Mouse (Mus musculus) midbrain, embryonic 12.5 days (tissue): ENCODE results near the gene Rorb. TPM values are rescaled to one million over a fixed set of nuclear protein-coding genes. Genes with fewer than 3 reads are reported as not detected.

Source experiments
- ATAC-seq: fragments of 200-750 bp; cut with Nextera tagmentation; 2 replicates; pipeline ENCODE4 v1.8.0; 2017; ENCODE audit warnings: low read depth, moderate TSS enrichment, moderate library complexity; ENCODE audit not compliant: low FRiP score
- H3K27ac ChIP-seq: fragments of 300-500 bp; sonication (generic); replicated peaks from 2 replicates; pipeline ENCODE4 v1.5.1; 2016; ENCODE audit warnings: mild to moderate bottlenecking
- H3K27me3 ChIP-seq: fragments of 300-500 bp; sonication (generic); 2 replicates; pipeline ENCODE4 v1.6.1; 2016; ENCODE audit warnings: mild to moderate bottlenecking
- H3K36me3 ChIP-seq: fragments of 300-500 bp; sonication (generic); 2 replicates; pipeline ENCODE4 v1.6.1; 2016
- H3K4me1 ChIP-seq: fragments of 300-500 bp; sonication (generic); 2 replicates; pipeline ENCODE4 v1.6.1; 2016
- H3K4me2 ChIP-seq: fragments of 300-500 bp; sonication (generic); replicated peaks from 2 replicates; pipeline ENCODE4 v1.6.1; 2016; ENCODE audit warnings: mild to moderate bottlenecking, moderate library complexity
- H3K4me3 ChIP-seq: fragments of 300-500 bp; sonication (generic); 2 replicates; pipeline ENCODE4 v1.5.1; 2016; ENCODE audit warnings: mild to moderate bottlenecking
- H3K9ac ChIP-seq: fragments of 300-500 bp; sonication (generic); replicated peaks from 2 replicates; pipeline ENCODE4 v1.6.1; 2016; ENCODE audit warnings: mild to moderate bottlenecking, moderate library complexity
- H3K9me3 ChIP-seq: fragments of 300-500 bp; sonication (generic); 2 replicates; pipeline ENCODE4 v1.6.1; 2016; ENCODE audit warnings: mild to moderate bottlenecking
- WGBS: fragments of 180-500 bp; shearing (Covaris S2); methylation state at CpG from one replicate; pipeline ENCODE4 v1.1.7; 2016; 5-methylcytosine and 5-hydroxymethylcytosine counted together
- polyA plus RNA-seq: library from polyadenylated mRNA; unstranded; fragments of >200 nt; fragmentation: Nextera tagmentation; extraction: Ambion mirVana; gene quantifications from 2 replicates; pipeline ENCODE4 v1.2.1, GENCODE M21; 2016

Rorb gene
- polyA plus RNA-seq, 1 experiment from 2014 or later: 7.0 TPM

GRCm38 (mm10) chr19:18998966-18999365 lies 112.0 kb downstream of the Rorb start:
- H3K4me3 ChIP-seq: no peak overlapping the region
- peaks cover 11% of the 10 kb centered on the region for H3K4me1 ChIP-seq
- no peak overlapping the region for H3K4me2 ChIP-seq
- no peak overlapping the region for H3K27ac ChIP-seq
- no peak overlapping the region for H3K9ac ChIP-seq
- no peaks in the 10 kb centered on the region for H3K27me3 ChIP-seq
- WGBS: 85% methylated on average over 8 of the region's 8 CpGs
- no peaks in the 10 kb centered on the region for H3K9me3 ChIP-seq
- H3K36me3 ChIP-seq: no peaks in the 10 kb centered on the region
- no peak for ATAC-seq

- Histone ChIP-seq H3K4me3 (no peak overlapping the region), H3K9ac (no peak overlapping the region), H3K4me2 (no peak overlapping the region), H3K27ac (no peak overlapping the region), H3K27me3 (no peaks in the 10 kb centered on the region), H3K36me3 (no peaks in the 10 kb centered on the region), H3K9me3 (no peaks in the 10 kb centered on the region), H3K4me1 (peaks cover 8% of the 10 kb centered on the region; the same call in 1 of the 2 replicates)
- 76% methylated on average over 1 of the region's 1 CpGs for WGBS
- ATAC-seq: no peak
Measured at GRCm38 (mm10) chr19:18997711-18998110, 113.3 kb downstream of the Rorb start.

GRCm38 (mm10) chr19:18979996-18980395 lies 131.0 kb downstream of the Rorb start:
- Histone ChIP-seq H3K27me3 (no peaks in the 10 kb centered on the region), H3K4me2 (no peak overlapping the region), H3K4me3 (no peak overlapping the region), H3K9me3 (no peaks in the 10 kb centered on the region), H3K9ac (no peak overlapping the region), H3K27ac (no peak overlapping the region), H3K36me3 (peaks cover 4% of the 10 kb centered on the region; the same call in 1 of the 2 replicates), H3K4me1 (no peaks in the 10 kb centered on the region)
- 73% methylated on average over 5 of the region's 5 CpGs for WGBS
- ATAC-seq: no peak

GRCm38 (mm10) chr19:18974796-18975660 lies 136.0 kb downstream of the Rorb start:
- no peak overlapping the region for H3K4me3 ChIP-seq
- H3K27ac ChIP-seq: no peak overlapping the region
- peaks cover 4% of the 10 kb centered on the region; the same call in 1 of the 2 replicates for H3K36me3 ChIP-seq
- no peak overlapping the region for H3K9ac ChIP-seq
- H3K4me1 ChIP-seq: no peaks in the 10 kb centered on the region
- ATAC-seq: peak; percentile 87
- no peak overlapping the region for H3K4me2 ChIP-seq
- WGBS: 62% methylated on average over 5 of the region's 5 CpGs
- no peaks in the 10 kb centered on the region for H3K27me3 ChIP-seq
- no peaks in the 10 kb centered on the region for H3K9me3 ChIP-seq

- peak overlapping the region; percentile 26 for H3K4me2 ChIP-seq
- peaks cover 5% of the 10 kb centered on the region; the same call in 1 of the 2 replicates for H3K4me1 ChIP-seq
- H3K27me3 ChIP-seq: no peaks in the 10 kb centered on the region
- H3K4me3 ChIP-seq: no peak overlapping the region
- H3K27ac ChIP-seq: 0 out of 2 replicates have a peak overlapping the region, but pooled peaks have one; percentile 25
- 23% methylated on average over 8 of the region's 8 CpGs for WGBS
- H3K9me3 ChIP-seq: no peaks in the 10 kb centered on the region
- ATAC-seq: peak; percentile 81
- H3K36me3 ChIP-seq: no peaks in the 10 kb centered on the region
- no peak overlapping the region for H3K9ac ChIP-seq
Measured at GRCm38 (mm10) chr19:18969386-18969785, 141.6 kb downstream of the Rorb start.

GRCm38 (mm10) chr19:18967307-18967706 lies 143.7 kb downstream of the Rorb start:
- Histone ChIP-seq H3K9me3 (no peaks in the 10 kb centered on the region), H3K4me1 (peaks cover 5% of the 10 kb centered on the region; the same call in 1 of the 2 replicates), H3K36me3 (no peaks in the 10 kb centered on the region), H3K27me3 (no peaks in the 10 kb centered on the region), H3K4me2 (no peak overlapping the region), H3K9ac (no peak overlapping the region), H3K27ac (no peak overlapping the region), H3K4me3 (no peak overlapping the region)
- ATAC-seq: no peak
- WGBS: 83% methylated on average over 4 of the region's 4 CpGs

GRCm38 (mm10) chr19:18959862-18960261 lies 151.1 kb downstream of the Rorb start:
- H3K4me3 ChIP-seq: no peak overlapping the region
- 0 out of 2 replicates have a peak, but pooled peaks cover 3% of the 10 kb centered on the region for H3K36me3 ChIP-seq
- H3K9ac ChIP-seq: no peak overlapping the region
- no peaks in the 10 kb centered on the region for H3K9me3 ChIP-seq
- WGBS: 17% methylated on average over 3 of the region's 3 CpGs
- H3K4me2 ChIP-seq: no peak overlapping the region
- peaks cover 7% of the 10 kb centered on the region for H3K4me1 ChIP-seq
- 0 out of 2 replicates have a peak overlapping the region, but pooled peaks have one; percentile 20 for H3K27ac ChIP-seq
- peak; percentile 41 for ATAC-seq
- H3K27me3 ChIP-seq: no peaks in the 10 kb centered on the region

GRCm38 (mm10) chr19:18952806-18953205 lies 158.2 kb downstream of the Rorb start:
- Histone ChIP-seq H3K9me3 (no peaks in the 10 kb centered on the region), H3K4me2 (no peak overlapping the region), H3K27me3 (no peaks in the 10 kb centered on the region), H3K4me1 (no peaks in the 10 kb centered on the region), H3K4me3 (no peak overlapping the region), H3K36me3 (peaks cover 8% of the 10 kb centered on the region; the same call in 1 of the 2 replicates), H3K27ac (no peak overlapping the region), H3K9ac (no peak overlapping the region)
- WGBS: 75% methylated on average over 3 of the region's 3 CpGs
- ATAC-seq: no peak

- Histone ChIP-seq H3K4me2 (no peak overlapping the region), H3K36me3 (peaks cover 5% of the 10 kb centered on the region; the same call in 1 of the 2 replicates), H3K27me3 (no peaks in the 10 kb centered on the region), H3K4me1 (no peaks in the 10 kb centered on the region), H3K9ac (no peak overlapping the region), H3K4me3 (no peak overlapping the region), H3K27ac (no peak overlapping the region), H3K9me3 (no peaks in the 10 kb centered on the region)
- no peak for ATAC-seq
- 81% methylated on average over 3 of the region's 3 CpGs for WGBS
Measured at GRCm38 (mm10) chr19:18947193-18947592, 163.8 kb downstream of the Rorb start.

GRCm38 (mm10) chr19:18945265-18945664 lies 165.7 kb downstream of the Rorb start:
- no peak overlapping the region for H3K9ac ChIP-seq
- no peaks in the 10 kb centered on the region for H3K27me3 ChIP-seq
- 85% methylated on average over 3 of the region's 3 CpGs for WGBS
- H3K9me3 ChIP-seq: no peaks in the 10 kb centered on the region
- no peak for ATAC-seq
- no peak overlapping the region for H3K27ac ChIP-seq
- H3K4me2 ChIP-seq: no peak overlapping the region
- H3K4me1 ChIP-seq: no peaks in the 10 kb centered on the region
- H3K36me3 ChIP-seq: no peaks in the 10 kb centered on the region
- no peak overlapping the region for H3K4me3 ChIP-seq

GRCm38 (mm10) chr19:18941391-18941790 lies 169.6 kb downstream of the Rorb start:
- no peak for ATAC-seq
- no peak overlapping the region for H3K4me2 ChIP-seq
- H3K36me3 ChIP-seq: no peaks in the 10 kb centered on the region
- H3K27ac ChIP-seq: no peak overlapping the region
- no peak overlapping the region for H3K9ac ChIP-seq
- H3K9me3 ChIP-seq: no peaks in the 10 kb centered on the region
- H3K4me1 ChIP-seq: 0 out of 2 replicates have a peak, but pooled peaks cover 3% of the 10 kb centered on the region
- no peaks in the 10 kb centered on the region for H3K27me3 ChIP-seq
- no peak overlapping the region for H3K4me3 ChIP-seq
- WGBS: 86% methylated on average over 6 of the region's 6 CpGs

GRCm38 (mm10) chr19:18911755-18912340 lies 199.1 kb downstream of the Rorb start:
- Histone ChIP-seq H3K4me1 (no peaks in the 10 kb centered on the region), H3K27me3 (no peaks in the 10 kb centered on the region), H3K36me3 (no peaks in the 10 kb centered on the region), H3K27ac (no peak overlapping the region), H3K4me2 (no peak overlapping the region), H3K4me3 (no peak overlapping the region), H3K9me3 (no peaks in the 10 kb centered on the region), H3K9ac (no peak overlapping the region)
- no peak for ATAC-seq
